Mouse (Mus musculus) midbrain, embryonic 13.5 days (tissue): ENCODE results near the gene Carns1. TPM values are rescaled to one million over a fixed set of nuclear protein-coding genes. Genes with fewer than 3 reads are reported as not detected.
A peak's percentile ranks its signal among the peaks of the same experiment; 100 is the strongest.
"Not testable (repeated sequence)": the region's sequence is repeated elsewhere in the genome, so short reads cannot be mapped to it uniquely, and the experiment has no call there.

Experiments
- ATAC-seq: fragments of 200-750 bp; cut with Nextera tagmentation; 2 replicates; pipeline ENCODE4 v1.8.0; 2017; ENCODE audit warnings: mild to moderate bottlenecking, moderate TSS enrichment, moderate library complexity
- H3K27ac ChIP-seq: fragments of 300-500 bp; sonication (generic); 2 replicates; pipeline ENCODE4 v1.5.1; 2015; ENCODE audit warnings: inconsistent platforms, mild to moderate bottlenecking, moderate library complexity
- H3K27me3 ChIP-seq: fragments of 300-500 bp; sonication (generic); 2 replicates; pipeline ENCODE4 v1.6.1; 2015; ENCODE audit warnings: mild to moderate bottlenecking, inconsistent platforms
- H3K36me3 ChIP-seq: fragments of 300-500 bp; sonication (generic); 2 replicates; pipeline ENCODE4 v1.6.1; 2015; ENCODE audit warnings: mild to moderate bottlenecking, inconsistent platforms
- H3K4me1 ChIP-seq: fragments of 300-500 bp; sonication (generic); replicated peaks from 2 replicates; pipeline ENCODE4 v1.6.1; 2015; ENCODE audit warnings: inconsistent platforms
- H3K4me2 ChIP-seq: fragments of 300-500 bp; sonication (generic); replicated peaks from 2 replicates; pipeline ENCODE4 v1.6.1; 2015; ENCODE audit warnings: moderate library complexity, mild to moderate bottlenecking, inconsistent platforms
- H3K4me3 ChIP-seq: fragments of 300-500 bp; sonication (generic); replicated peaks from 2 replicates; pipeline ENCODE4 v1.5.1; 2015; ENCODE audit warnings: mild to moderate bottlenecking, inconsistent platforms
- H3K9ac ChIP-seq: fragments of 300-500 bp; sonication (generic); replicated peaks from 2 replicates; pipeline ENCODE4 v1.6.1; 2015; ENCODE audit warnings: mild to moderate bottlenecking, inconsistent platforms
- H3K9me3 ChIP-seq: fragments of 300-500 bp; sonication (generic); 2 replicates; pipeline ENCODE4 v1.6.1; 2016; ENCODE audit warnings: mild to moderate bottlenecking, inconsistent platforms
- WGBS: fragments of 180-500 bp; shearing (Covaris S2); methylation state at CpG from one replicate; pipeline ENCODE4 v1.1.7; 2015; 5-methylcytosine and 5-hydroxymethylcytosine counted together
- polyA plus RNA-seq: library from polyadenylated mRNA; unstranded; fragments of >200 nt; fragmentation: Nextera tagmentation; extraction: Ambion mirVana; gene quantifications from 2 replicates; pipeline ENCODE4 v1.2.1, GENCODE M21; 2015

The Carns1 gene
- polyA plus RNA-seq, 1 experiment from 2014 or later = 4.2 TPM

GRCm38 (mm10) chr19:4131075-4131474, 44.2 kb downstream of the Carns1 start:
- no peak overlapping the region for H3K4me2 ChIP-seq
- no peak overlapping the region for H3K27ac ChIP-seq

GRCm38 (mm10) chr19:4130106-4130505, 45.2 kb downstream of the Carns1 start:
- no peak overlapping the region for H3K27ac ChIP-seq
- 0 out of 2 replicates have a peak overlapping the region, but pooled peaks have one; percentile 16 for H3K9ac ChIP-seq
- peaks cover 56% of the 10 kb centered on the region for H3K36me3 ChIP-seq
- peaks cover 16% of the 10 kb centered on the region for H3K4me1 ChIP-seq
- H3K27me3 ChIP-seq = no peaks in the 10 kb centered on the region
- H3K4me2 ChIP-seq = no peak overlapping the region
- H3K9me3 ChIP-seq = no peaks in the 10 kb centered on the region
- no peak for ATAC-seq
- WGBS = 92% methylated on average over 4 of the region's 4 CpGs
- H3K4me3 ChIP-seq = no peak overlapping the region

More at GRCm38 (mm10) chr19:4131075-4131474, 44.2 kb downstream of the Carns1 start:
- no peak for ATAC-seq
- Histone ChIP-seq H3K4me1 (peaks cover 16% of the 10 kb centered on the region), H3K4me3 (no peak overlapping the region), H3K9me3 (no peaks in the 10 kb centered on the region), H3K9ac (no peak overlapping the region), H3K36me3 (peaks cover 56% of the 10 kb centered on the region), H3K27me3 (no peaks in the 10 kb centered on the region)
- 93% methylated on average over 5 of the region's 5 CpGs for WGBS

GRCm38 (mm10) chr19:4129462-4129861, 45.8 kb downstream of the Carns1 start:
- H3K27ac ChIP-seq = no peak overlapping the region
- H3K4me2 ChIP-seq = no peak overlapping the region
- H3K4me1 ChIP-seq = peaks cover 16% of the 10 kb centered on the region
- peaks cover 56% of the 10 kb centered on the region for H3K36me3 ChIP-seq
- no peaks in the 10 kb centered on the region for H3K9me3 ChIP-seq
- 0 out of 2 replicates have a peak overlapping the region, but pooled peaks have one; percentile 16 for H3K9ac ChIP-seq
- H3K4me3 ChIP-seq = no peak overlapping the region
- ATAC-seq = no peak
- H3K27me3 ChIP-seq = no peaks in the 10 kb centered on the region
- WGBS = 96% methylated on average over 7 of the region's 7 CpGs

GRCm38 (mm10) chr19:4126759-4127495, 48.4 kb downstream of the Carns1 start:
- peaks cover 16% of the 10 kb centered on the region for H3K4me1 ChIP-seq
- WGBS = 77% methylated on average over 7 of the region's 7 CpGs
- H3K27me3 ChIP-seq = no peaks in the 10 kb centered on the region
- H3K9ac ChIP-seq = peak overlapping the region; percentile 88
- peaks cover 40% of the 10 kb centered on the region for H3K36me3 ChIP-seq
- H3K9me3 ChIP-seq = no peaks in the 10 kb centered on the region
- peak overlapping the region; percentile 84 for H3K4me2 ChIP-seq
- no peak overlapping the region for H3K27ac ChIP-seq
- peak overlapping the region; percentile 84 for H3K4me3 ChIP-seq
- no peak for ATAC-seq

GRCm38 (mm10) chr19:4125741-4126696, 49.3 kb downstream of the Carns1 start, which contains the start of gene Aip:
Aip (minus strand) TSS chr19:4125858.
- Histone ChIP-seq H3K27ac (peak within 1 kb of the TSS; percentile 68), H3K4me1 (peaks cover 16% of the 10 kb centered on the region), H3K9ac (peak within 1 kb of the TSS; percentile 88), H3K4me3 (peak within 1 kb of the TSS; percentile 84), H3K9me3 (no peaks in the 10 kb centered on the region), H3K27me3 (no peaks in the 10 kb centered on the region), H3K4me2 (peak within 1 kb of the TSS; percentile 84), H3K36me3 (peaks cover 31% of the 10 kb centered on the region)
- ATAC-seq = peak; percentile 88
- WGBS = 1% methylated on average over 53 of the region's 64 CpGs

GRCm38 (mm10) chr19:4125268-4125667, 50.0 kb downstream of the Carns1 start:
- H3K27me3 ChIP-seq, H3K9me3 ChIP-seq: not testable (repeated sequence)
- H3K36me3 ChIP-seq = peaks cover 29% of the 10 kb centered on the region
- peak overlapping the region; percentile 84 for H3K4me3 ChIP-seq
- H3K27ac ChIP-seq = peak overlapping the region; percentile 56
- peak overlapping the region; percentile 84 for H3K4me2 ChIP-seq
- 75% methylated on average over 1 of the region's 4 CpGs for WGBS
- peak; percentile 63 for ATAC-seq
- H3K9ac ChIP-seq = peak overlapping the region; percentile 88
- H3K4me1 ChIP-seq = peaks cover 23% of the 10 kb centered on the region

- 0 out of 2 replicates have a peak overlapping the region, but pooled peaks have one; percentile 4 for H3K9ac ChIP-seq
Measured at GRCm38 (mm10) chr19:4124432-4124831, 50.8 kb downstream of the Carns1 start.

GRCm38 (mm10) chr19:4122411-4123370, 52.6 kb downstream of the Carns1 start:
- no peak for ATAC-seq
- Histone ChIP-seq H3K4me2 (no peak overlapping the region), H3K4me1 (peaks cover 26% of the 10 kb centered on the region), H3K27me3 (no peaks in the 10 kb centered on the region), H3K36me3 (peaks cover 14% of the 10 kb centered on the region), H3K4me3 (no peak overlapping the region), H3K27ac (no peak overlapping the region), H3K9me3 (no peaks in the 10 kb centered on the region), H3K9ac (no peak overlapping the region)
- WGBS = 84% methylated on average over 7 of the region's 7 CpGs

More at GRCm38 (mm10) chr19:4124432-4124831, 50.8 kb downstream of the Carns1 start:
- Histone ChIP-seq H3K27ac (no peak overlapping the region), H3K4me3 (no peak overlapping the region), H3K27me3 (no peaks in the 10 kb centered on the region), H3K9me3 (no peaks in the 10 kb centered on the region), H3K4me2 (no peak overlapping the region), H3K36me3 (peaks cover 20% of the 10 kb centered on the region), H3K4me1 (peaks cover 27% of the 10 kb centered on the region)
- no peak for ATAC-seq
- WGBS = 86% methylated on average over 4 of the region's 4 CpGs

GRCm38 (mm10) chr19:4121896-4122295, 53.4 kb downstream of the Carns1 start:
- WGBS = 69% methylated on average over 6 of the region's 6 CpGs
- Histone ChIP-seq H3K36me3 (peaks cover 17% of the 10 kb centered on the region), H3K4me1 (peaks cover 18% of the 10 kb centered on the region), H3K4me2 (peak overlapping the region; percentile 25; the same call in 1 of the 2 replicates)
- not testable (repeated sequence) for H3K27ac ChIP-seq, H3K9ac ChIP-seq, ATAC-seq, H3K27me3 ChIP-seq, H3K4me3 ChIP-seq, H3K9me3 ChIP-seq

- Histone ChIP-seq H3K9ac (peak overlapping the region; percentile 58; the same call in 1 of the 2 replicates), H3K4me2 (peak overlapping the region; percentile 50), H3K4me1 (peaks cover 11% of the 10 kb centered on the region), H3K4me3 (peak overlapping the region; percentile 48), H3K9me3 (no peaks in the 10 kb centered on the region), H3K36me3 (peaks cover 24% of the 10 kb centered on the region), H3K27ac (peak overlapping the region; percentile 80), H3K27me3 (no peaks in the 10 kb centered on the region)
- ATAC-seq = peak; percentile 84
- WGBS = 3% methylated on average over 38 of the region's 38 CpGs
Measured at GRCm38 (mm10) chr19:4121097-4121805, 54.0 kb downstream of the Carns1 start.
